Mouse (Mus musculus) thymus, postnatal 10 days (tissue): Measurements from ENCODE around the gene Gm45713.
"Not testable (repeated sequence)": the region's sequence is repeated elsewhere in the genome, so short reads cannot be mapped to it uniquely, and the experiment has no call there.

ENCODE experiments used
- DNase-seq, 2 experiments: peaks; one replicate each; pipeline ENCODE4 v3.0.0; 2021; ENCODE audit warnings: low spot score in 2 of 2

The Gm45713 gene

GRCm38 (mm10) chr7:45123186-45123570, 12.9 kb downstream of the Gm45713 start:
- peak in 1 of 2 experiments; percentile 45 for DNase-seq

GRCm38 (mm10) chr7:45122561-45123185, 13.4 kb downstream of the Gm45713 start:
- peak in 1 of 2 experiments; percentile 4 for DNase-seq

- DNase-seq, result no peak
Observed at GRCm38 (mm10) chr7:45121966-45122365, 14.1 kb downstream of the Gm45713 start.

GRCm38 (mm10) chr7:45121404-45121803, 14.6 kb downstream of the Gm45713 start:
- DNase-seq, result peak; percentile 75 to 82

GRCm38 (mm10) chr7:45119780-45120709, 16.0 kb downstream of the Gm45713 start:
- no peak for DNase-seq

GRCm38 (mm10) chr7:45118336-45118735, 17.7 kb downstream of the Gm45713 start:
- no peak for DNase-seq

- no peak for DNase-seq
Observed at GRCm38 (mm10) chr7:45117566-45117965, 18.5 kb downstream of the Gm45713 start.

GRCm38 (mm10) chr7:45113476-45113875, 22.6 kb downstream of the Gm45713 start:
- no peak for DNase-seq

- no peak for DNase-seq
Observed at GRCm38 (mm10) chr7:45112529-45112928, 23.5 kb downstream of the Gm45713 start.

- DNase-seq, result no peak
Observed at GRCm38 (mm10) chr7:45111940-45112339, 24.1 kb downstream of the Gm45713 start.

GRCm38 (mm10) chr7:45110089-45110488, 25.9 kb downstream of the Gm45713 start:
- DNase-seq, result not testable (repeated sequence)

GRCm38 (mm10) chr7:45107052-45107645, 28.9 kb downstream of the Gm45713 start:
- no peak for DNase-seq

- no peak for DNase-seq
Observed at GRCm38 (mm10) chr7:45106441-45106840, 29.6 kb downstream of the Gm45713 start.

GRCm38 (mm10) chr7:45105491-45105890, 30.5 kb downstream of the Gm45713 start:
- DNase-seq, result no peak

- DNase-seq, result no peak
Observed at GRCm38 (mm10) chr7:45104941-45105340, 31.1 kb downstream of the Gm45713 start.

- no peak for DNase-seq
Observed at GRCm38 (mm10) chr7:45103652-45104180, 32.3 kb downstream of the Gm45713 start, which contains the start of gene Fcgrt. Gene Fcgrt, minus strand, starts transcription at chr7:45103851.

- no peak for DNase-seq
Observed at GRCm38 (mm10) chr7:45102940-45103585, 33.0 kb downstream of the Gm45713 start.

- no peak for DNase-seq
Observed at GRCm38 (mm10) chr7:45102441-45102840, 33.6 kb downstream of the Gm45713 start.

GRCm38 (mm10) chr7:45100046-45100445, 36.0 kb downstream of the Gm45713 start:
- DNase-seq, result no peak

GRCm38 (mm10) chr7:45098541-45099240, 37.3 kb downstream of the Gm45713 start:
- no peak for DNase-seq

GRCm38 (mm10) chr7:45097479-45097878, 38.6 kb downstream of the Gm45713 start:
- DNase-seq, result no peak
